Mouse (Mus musculus) MEL (cell line): ENCODE measurements around the gene H2-Q10.
"Not testable (repeated sequence)": the region's sequence is repeated elsewhere in the genome, so short reads cannot be mapped to it uniquely, and the experiment has no call there.

ENCODE experiments used
- CHD1 ChIP-seq: IDR thresholded peaks from 2 replicates; pipeline ENCODE4 v1.6.1; 2012; ENCODE audit warnings: low read depth, mild to moderate bottlenecking, inconsistent platforms, low read length, improper control_type of control experiment
- CTCF ChIP-seq, 3 experiments: IDR thresholded peaks in 2 of 3; conservative IDR thresholded peaks in 1 of 3; 2 replicates each; pipeline ENCODE4 v1.5.1; 2011 to 2012; ENCODE audit warnings: low read length in 3 of 3, low read depth in 2 of 3, mild to moderate bottlenecking in 2 of 3, improper control_type of control experiment in 1 of 3, inconsistent platforms in 1 of 3, mixed read lengths in 1 of 3, moderate library complexity in 1 of 3; ENCODE audit not compliant: control insufficient read depth in 1 of 3, insufficient read depth in 1 of 3, poor library complexity in 1 of 3, severe bottlenecking in 1 of 3
- POLR2A ChIP-seq, 2 experiments: IDR thresholded peaks; 2 replicates each; pipeline ENCODE4 v1.6.1; 2011 to 2012; ENCODE audit warnings: low read length in 2 of 2, mild to moderate bottlenecking in 2 of 2, control low read depth in 1 of 2, improper control_type of control experiment in 1 of 2, low read depth in 1 of 2, moderate library complexity in 1 of 2; ENCODE audit not compliant: control insufficient read depth in 1 of 2, insufficient read depth in 1 of 2, poor library complexity in 1 of 2
- POLR2AphosphoS2 ChIP-seq: IDR thresholded peaks from 2 replicates; pipeline ENCODE4 v1.6.1; 2011; ENCODE audit warnings: low read length, improper control_type of control experiment
- SIN3A ChIP-seq: IDR thresholded peaks from 2 replicates; pipeline ENCODE4 v1.6.1; 2012; ENCODE audit warnings: low read length, improper control_type of control experiment, inconsistent platforms
- UBTF ChIP-seq: IDR thresholded peaks from 2 replicates; pipeline ENCODE4 v1.6.1; 2012; ENCODE audit warnings: low read depth, mild to moderate bottlenecking, inconsistent platforms, low read length, improper control_type of control experiment, moderate library complexity, borderline replicate concordance; ENCODE audit not compliant: insufficient read depth

- TF ChIP-seq SIN3A; UBTF; POLR2AphosphoS2; POLR2A (IDR thresholded peaks at IDR 0.05; ENCODE audit: control insufficient read depth in 1 of 2, insufficient read depth in 1 of 2, low read depth in 1 of 2, low read length in 2 of 2, poor library complexity in 1 of 2); CTCF (IDR thresholded peaks at IDR 0.05 in 2 of 3, conservative IDR thresholded peaks at IDR 0.05 in 1 of 3; ENCODE audit: control insufficient read depth in 1 of 3, insufficient read depth in 1 of 3, low read depth in 2 of 3, low read length in 3 of 3, poor library complexity in 1 of 3, severe bottlenecking in 1 of 3); CHD1: not testable (repeated sequence)
These were observed 44.4 kb upstream of the H2-Q10 start for GRCm38 (mm10) chr17:35425474-35425873.
